Mouse (Mus musculus) liver, embryonic 12.5 days (tissue): ENCODE measurements around the gene Ppm1l. TPM values are rescaled to one million over a fixed set of nuclear protein-coding genes. Genes with fewer than 3 reads are reported as not detected.

Experiments used
- ATAC-seq: fragments of 200-750 bp; cut with Nextera tagmentation; 2 replicates; pipeline ENCODE4 v1.8.0; 2017; ENCODE audit warnings: moderate number of reproducible peaks, mild to moderate bottlenecking, moderate library complexity
- H3K27ac ChIP-seq: fragments of 300-500 bp; sonication (generic); 2 replicates; pipeline ENCODE4 v1.5.1; 2016; ENCODE audit warnings: mild to moderate bottlenecking
- H3K27me3 ChIP-seq: fragments of 300-500 bp; sonication (generic); replicated peaks from 2 replicates; pipeline ENCODE4 v1.6.1; 2016; ENCODE audit warnings: mild to moderate bottlenecking, moderate library complexity
- H3K36me3 ChIP-seq: fragments of 300-500 bp; sonication (generic); 2 replicates; pipeline ENCODE4 v1.6.1; 2016; ENCODE audit warnings: mild to moderate bottlenecking, moderate library complexity
- H3K4me1 ChIP-seq: fragments of 300-500 bp; sonication (generic); 2 replicates; pipeline ENCODE4 v1.6.1; 2016
- H3K4me2 ChIP-seq: fragments of 300-500 bp; sonication (generic); 2 replicates; pipeline ENCODE4 v1.6.1; 2016; ENCODE audit warnings: mild to moderate bottlenecking, moderate library complexity
- H3K4me3 ChIP-seq: fragments of 300-500 bp; sonication (generic); 2 replicates; pipeline ENCODE4 v1.5.1; 2016; ENCODE audit warnings: mild to moderate bottlenecking, moderate library complexity
- H3K9ac ChIP-seq: fragments of 300-500 bp; sonication (generic); 2 replicates; pipeline ENCODE4 v1.6.1; 2016; ENCODE audit warnings: mild to moderate bottlenecking, moderate library complexity
- H3K9me3 ChIP-seq: fragments of 300-500 bp; sonication (generic); replicated peaks from 2 replicates; pipeline ENCODE4 v1.6.1; 2016; ENCODE audit warnings: mild to moderate bottlenecking, moderate library complexity
- WGBS: fragments of 180-500 bp; shearing (Covaris S2); methylation state at CpG from one replicate; pipeline ENCODE4 v1.1.7; 2016; ENCODE audit not compliant: insufficient replicate concordance; 5-methylcytosine and 5-hydroxymethylcytosine counted together
- polyA plus RNA-seq: library from polyadenylated mRNA; unstranded; fragments of >200 nt; fragmentation: Nextera tagmentation; extraction: Ambion mirVana; gene quantifications from 2 replicates; pipeline ENCODE4 v1.2.1, GENCODE M21; 2016

Ppm1l gene
- polyA plus RNA-seq, 1 experiment from 2014 or later: 7.2 TPM

GRCm38 (mm10) chr3:69341514-69341913 lies 24.9 kb downstream of the Ppm1l start:
- Histone ChIP-seq H3K27me3 (no peaks in the 10 kb centered on the region), H3K4me1 (peaks cover 60% of the 10 kb centered on the region), H3K36me3 (no peaks in the 10 kb centered on the region), H3K4me2 (peak overlapping the region; percentile 27), H3K27ac (peak overlapping the region; percentile 56; the same call in 1 of the 2 replicates), H3K9ac (no peak overlapping the region), H3K9me3 (no peaks in the 10 kb centered on the region), H3K4me3 (no peak overlapping the region)
- ATAC-seq: no peak
- WGBS: 73% methylated on average over 8 of the region's 8 CpGs

GRCm38 (mm10) chr3:69342247-69342921 lies 25.7 kb downstream of the Ppm1l start:
- Histone ChIP-seq H3K9me3 (no peaks in the 10 kb centered on the region), H3K27ac (peak overlapping the region; percentile 41), H3K4me3 (no peak overlapping the region), H3K36me3 (no peaks in the 10 kb centered on the region), H3K9ac (peak overlapping the region; percentile 10; the same call in 1 of the 2 replicates), H3K4me1 (peaks cover 55% of the 10 kb centered on the region), H3K4me2 (peak overlapping the region; percentile 10; the same call in 1 of the 2 replicates), H3K27me3 (no peaks in the 10 kb centered on the region)
- no peak for ATAC-seq
- 62% methylated on average over 8 of the region's 8 CpGs for WGBS

DNA sequence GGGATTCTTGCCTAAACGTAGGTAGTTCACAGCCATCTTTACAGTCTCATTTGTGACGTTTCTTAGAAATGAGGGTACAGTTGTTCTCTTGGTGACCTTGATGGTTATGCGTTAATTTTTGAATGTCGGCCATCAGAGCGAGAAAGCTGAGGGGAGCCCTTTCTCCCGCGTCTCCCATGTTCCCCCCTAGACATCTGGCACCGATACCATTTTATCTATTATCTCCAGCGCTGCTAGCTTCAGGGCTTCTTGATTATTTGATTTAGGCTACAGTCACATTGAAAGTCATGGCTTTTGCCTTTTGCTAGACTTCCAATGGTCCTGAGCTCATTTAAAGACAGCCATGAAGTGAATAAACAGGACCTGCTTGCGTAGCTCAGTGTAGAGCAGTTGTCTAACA lies 26.5 kb downstream of the Ppm1l start:
- Histone ChIP-seq H3K27ac (no peak overlapping the region), H3K9me3 (no peaks in the 10 kb centered on the region), H3K27me3 (no peaks in the 10 kb centered on the region), H3K9ac (no peak overlapping the region), H3K36me3 (no peaks in the 10 kb centered on the region), H3K4me2 (peak overlapping the region; percentile 34), H3K4me3 (no peak overlapping the region), H3K4me1 (peaks cover 50% of the 10 kb centered on the region)
- 62% methylated on average over 10 of the region's 10 CpGs for WGBS
- no peak for ATAC-seq

DNA sequence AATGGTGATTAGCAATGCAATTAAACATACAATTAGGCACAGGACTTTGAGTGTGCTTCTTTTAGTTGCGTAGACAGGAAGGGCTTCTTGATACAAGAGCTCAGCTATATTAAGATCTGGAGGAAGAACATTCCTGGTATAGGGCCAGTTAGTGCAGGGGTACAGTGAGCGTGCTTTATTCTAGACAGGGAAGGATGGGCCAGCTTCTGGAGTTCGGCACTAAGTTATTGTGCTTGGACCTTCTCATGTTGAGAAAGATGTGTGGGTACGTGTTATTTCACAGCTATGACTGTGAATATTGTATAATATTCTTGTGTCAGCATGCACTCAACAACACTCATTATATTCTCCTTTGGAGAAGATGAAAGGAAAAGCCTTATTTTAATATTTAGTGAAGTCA lies 29.9 kb downstream of the Ppm1l start:
- no peak for ATAC-seq
- Histone ChIP-seq H3K27me3 (no peaks in the 10 kb centered on the region), H3K27ac (no peak overlapping the region), H3K4me2 (no peak overlapping the region), H3K36me3 (no peaks in the 10 kb centered on the region), H3K9ac (no peak overlapping the region), H3K4me1 (peaks cover 42% of the 10 kb centered on the region), H3K4me3 (no peak overlapping the region), H3K9me3 (no peaks in the 10 kb centered on the region)
- WGBS: 84% methylated on average over 4 of the region's 4 CpGs

DNA sequence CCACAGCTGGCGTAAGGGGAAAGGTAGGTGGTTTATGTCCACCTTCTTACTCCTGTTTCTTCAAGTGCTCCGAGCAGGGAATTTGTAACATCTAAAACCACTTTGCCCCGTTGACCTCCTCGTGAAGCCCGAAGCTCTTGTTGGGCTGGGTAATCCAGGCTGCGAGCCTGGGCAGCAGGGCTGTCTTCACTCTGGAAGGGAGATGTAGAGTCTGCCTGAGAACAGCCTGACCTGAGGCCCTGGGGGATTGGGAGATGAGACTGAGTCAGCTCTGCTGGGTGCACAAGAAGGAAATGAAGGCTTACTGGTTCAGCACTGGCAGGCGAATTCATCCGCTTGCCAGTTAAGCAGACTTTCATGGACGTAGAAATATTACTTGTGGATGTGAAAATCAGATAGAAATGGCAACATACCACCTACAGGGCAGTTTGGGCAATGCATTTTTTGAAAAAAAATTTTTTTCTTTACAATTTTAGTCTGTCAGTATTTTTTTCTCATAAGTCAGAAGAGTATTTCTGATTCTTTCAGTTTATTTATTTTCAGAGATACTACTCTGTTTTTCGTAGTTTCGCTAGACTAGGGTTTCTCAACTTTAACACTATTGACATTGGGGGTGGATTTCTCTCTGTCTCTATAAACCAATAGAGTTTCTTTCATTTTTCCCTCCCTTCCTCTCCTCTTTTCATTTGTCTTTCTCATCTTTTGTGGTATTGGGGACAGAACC lies 31.7 kb downstream of the Ppm1l start:
- Histone ChIP-seq H3K4me3 (no peak overlapping the region), H3K36me3 (no peaks in the 10 kb centered on the region), H3K27ac (no peak overlapping the region), H3K27me3 (no peaks in the 10 kb centered on the region), H3K9me3 (no peaks in the 10 kb centered on the region), H3K9ac (no peak overlapping the region), H3K4me1 (peaks cover 36% of the 10 kb centered on the region), H3K4me2 (no peak overlapping the region)
- no peak for ATAC-seq
- WGBS: 70% methylated on average over 11 of the region's 11 CpGs

DNA sequence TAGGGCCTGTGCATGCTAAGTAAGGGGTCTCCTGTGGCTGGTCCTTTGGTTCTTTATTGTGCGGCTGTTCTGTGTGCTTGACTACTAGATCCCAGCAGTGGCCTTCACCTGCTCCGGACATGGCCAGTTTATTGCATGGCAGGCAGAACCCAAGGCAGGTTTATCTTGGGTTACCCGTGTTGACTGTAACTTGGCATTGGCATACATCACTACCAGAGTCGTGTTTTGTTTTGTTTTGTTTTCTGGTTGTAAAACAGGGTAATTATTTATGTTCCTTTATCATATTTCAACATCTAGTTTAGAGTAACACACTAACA lies 32.2 kb downstream of the Ppm1l start:
- 72% methylated on average over 4 of the region's 4 CpGs for WGBS
- Histone ChIP-seq H3K9ac (no peak overlapping the region), H3K4me2 (no peak overlapping the region), H3K36me3 (no peaks in the 10 kb centered on the region), H3K4me3 (no peak overlapping the region), H3K9me3 (no peaks in the 10 kb centered on the region), H3K27me3 (no peaks in the 10 kb centered on the region), H3K4me1 (peaks cover 34% of the 10 kb centered on the region), H3K27ac (no peak overlapping the region)
- ATAC-seq: no peak

DNA sequence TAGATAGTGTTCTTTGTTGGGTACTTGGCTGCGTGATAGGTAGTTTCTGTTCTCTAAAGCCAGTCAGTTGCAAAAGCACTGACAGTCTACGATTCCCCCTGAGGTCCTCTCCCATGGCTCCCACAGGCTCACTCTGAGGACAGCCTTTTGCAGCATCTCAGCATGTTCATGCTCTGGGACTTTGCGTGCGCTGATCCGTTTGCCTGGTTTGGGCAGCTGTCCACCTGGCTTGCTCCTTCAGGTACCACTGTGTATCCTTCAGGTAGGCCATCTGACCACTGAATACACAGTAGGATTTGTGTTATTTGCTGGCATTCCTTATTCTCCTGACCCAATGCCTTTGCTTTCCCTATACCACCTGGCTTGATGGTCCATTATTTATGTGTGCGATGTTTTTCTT lies 33.3 kb downstream of the Ppm1l start:
- H3K9ac ChIP-seq: no peak overlapping the region
- H3K27ac ChIP-seq: no peak overlapping the region
- no peak overlapping the region for H3K4me3 ChIP-seq
- no peaks in the 10 kb centered on the region for H3K27me3 ChIP-seq
- no peak for ATAC-seq
- H3K36me3 ChIP-seq: no peaks in the 10 kb centered on the region
- 90% methylated on average over 6 of the region's 6 CpGs for WGBS
- no peak overlapping the region for H3K4me2 ChIP-seq
- no peaks in the 10 kb centered on the region for H3K9me3 ChIP-seq
- H3K4me1 ChIP-seq: peaks cover 34% of the 10 kb centered on the region

- WGBS: 64% methylated on average over 1 of the region's 1 CpGs
- H3K9me3 ChIP-seq: no peaks in the 10 kb centered on the region
- H3K4me1 ChIP-seq: peaks cover 42% of the 10 kb centered on the region
- no peak overlapping the region for H3K27ac ChIP-seq
- H3K9ac ChIP-seq: no peak overlapping the region
- no peaks in the 10 kb centered on the region for H3K27me3 ChIP-seq
- no peaks in the 10 kb centered on the region for H3K36me3 ChIP-seq
- H3K4me2 ChIP-seq: no peak overlapping the region
- ATAC-seq: no peak
- H3K4me3 ChIP-seq: no peak overlapping the region
These were observed 35.5 kb downstream of the Ppm1l start for GRCm38 (mm10) chr3:69352194-69352593.

- Histone ChIP-seq H3K4me1 (peaks cover 31% of the 10 kb centered on the region), H3K27me3 (no peaks in the 10 kb centered on the region), H3K4me2 (no peak overlapping the region), H3K9me3 (no peaks in the 10 kb centered on the region), H3K9ac (no peak overlapping the region), H3K27ac (no peak overlapping the region), H3K36me3 (no peaks in the 10 kb centered on the region), H3K4me3 (no peak overlapping the region)
- ATAC-seq: no peak
- WGBS: 74% methylated on average over 2 of the region's 2 CpGs
These were observed 38.0 kb downstream of the Ppm1l start for GRCm38 (mm10) chr3:69354681-69355080.

DNA sequence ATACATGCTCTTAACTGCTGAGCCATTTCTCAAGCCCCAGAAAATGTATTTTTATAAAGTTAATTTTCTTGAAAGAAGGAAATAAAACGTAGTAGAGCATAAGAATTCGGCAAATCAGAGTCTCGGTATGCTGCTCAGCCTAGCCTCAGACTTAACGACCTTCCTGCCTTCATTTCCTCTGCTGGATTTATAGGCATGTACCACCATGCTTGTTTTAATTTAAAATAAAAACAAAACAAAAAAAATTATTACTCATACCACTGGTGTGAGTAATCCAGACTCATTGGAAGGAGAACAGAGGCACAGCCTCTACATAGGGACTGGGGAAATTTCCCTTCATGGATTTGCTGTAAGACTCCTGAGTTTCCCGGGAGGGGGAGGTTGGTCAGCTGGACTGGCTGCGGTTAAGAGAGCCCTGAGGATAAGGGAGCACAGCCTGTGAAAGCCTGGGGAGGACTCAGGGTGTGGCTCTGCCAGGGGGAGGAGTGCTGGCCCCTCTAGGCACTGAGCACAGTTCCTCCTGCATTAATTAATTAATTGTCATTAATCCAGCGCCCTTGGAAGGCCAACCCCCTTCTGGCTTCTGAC lies 39.5 kb downstream of the Ppm1l start:
- no peak overlapping the region for H3K4me2 ChIP-seq
- H3K27me3 ChIP-seq: no peaks in the 10 kb centered on the region
- no peak for ATAC-seq
- no peak overlapping the region for H3K4me3 ChIP-seq
- H3K27ac ChIP-seq: no peak overlapping the region
- H3K36me3 ChIP-seq: no peaks in the 10 kb centered on the region
- WGBS: 70% methylated on average over 7 of the region's 7 CpGs
- no peak overlapping the region for H3K9ac ChIP-seq
- no peaks in the 10 kb centered on the region for H3K9me3 ChIP-seq
- peaks cover 41% of the 10 kb centered on the region for H3K4me1 ChIP-seq

GRCm38 (mm10) chr3:69356781-69357180 lies 40.1 kb downstream of the Ppm1l start:
- Histone ChIP-seq H3K4me1 (peaks cover 35% of the 10 kb centered on the region), H3K9ac (no peak overlapping the region), H3K4me2 (no peak overlapping the region), H3K4me3 (no peak overlapping the region), H3K9me3 (no peaks in the 10 kb centered on the region), H3K36me3 (no peaks in the 10 kb centered on the region), H3K27me3 (no peaks in the 10 kb centered on the region), H3K27ac (no peak overlapping the region)
- ATAC-seq: no peak
- 42% methylated on average over 5 of the region's 5 CpGs for WGBS

- no peak for ATAC-seq
- WGBS: 79% methylated on average over 12 of the region's 12 CpGs
These were observed 41.4 kb downstream of the Ppm1l start for GRCm38 (mm10) chr3:69357897-69358619.

More at GRCm38 (mm10) chr3:69357897-69358619, 41.4 kb downstream of the Ppm1l start:
- no peak overlapping the region for H3K27ac ChIP-seq
- H3K9ac ChIP-seq: no peak overlapping the region
- H3K36me3 ChIP-seq: no peaks in the 10 kb centered on the region
- H3K4me2 ChIP-seq: no peak overlapping the region
- no peaks in the 10 kb centered on the region for H3K9me3 ChIP-seq
- no peak overlapping the region for H3K4me3 ChIP-seq
- no peaks in the 10 kb centered on the region for H3K27me3 ChIP-seq
- peaks cover 27% of the 10 kb centered on the region for H3K4me1 ChIP-seq
